Mouse (Mus musculus) megakaryocyte progenitor cell, adult 5-6 weeks (primary cell): ENCODE data around the gene Ndufa9. TPM values are rescaled to one million over a fixed set of nuclear protein-coding genes. Genes with fewer than 3 reads are reported as not detected.

Experiments
- ATAC-seq: replicated peaks from 2 replicates; pipeline ENCODE4 v1.8.0; 2016; ENCODE audit warnings: mild to moderate bottlenecking, moderate TSS enrichment, inconsistent platforms; ENCODE audit not compliant: poor library complexity
- total RNA-seq, 2 experiments: library from RNA; stranded (forward) in 1 of 2; stranded (reverse) in 1 of 2; fragments of 157-497, 149-512 nt in 1 of 2; fragments of 200-1000 nt in 1 of 2; gene quantifications; 2 replicates each; pipeline versions ENCODE4 v1.2.3 to v1.2.4; 2015 to 2017

The Ndufa9 gene
- total RNA-seq, 2 experiments from 2014 or later = 90.6 to 161 TPM

DNA sequence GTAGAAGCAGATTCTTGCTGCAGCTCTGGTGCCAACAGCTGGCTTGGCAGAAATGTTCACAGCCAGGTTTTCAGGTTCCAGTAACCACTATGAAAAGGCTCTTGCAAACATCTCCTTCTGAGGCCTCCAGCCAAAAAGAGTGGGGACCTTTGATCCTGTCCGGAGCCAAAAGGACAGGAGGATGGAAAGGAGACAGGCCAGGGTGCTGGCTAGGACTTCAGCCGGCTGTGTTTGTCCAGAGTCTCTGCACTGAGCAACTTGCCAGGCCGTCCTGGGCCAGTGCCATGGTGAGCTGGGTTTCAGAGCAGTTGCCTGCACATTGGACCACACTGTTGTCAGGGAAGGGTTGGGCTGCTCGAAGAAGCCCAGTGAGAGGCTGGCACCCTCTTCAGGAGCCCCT lies 76.6 kb downstream of the Ndufa9 start:
- no peak for ATAC-seq

Other genes starting within 250 kb of the Ndufa9 start
- not detected in 2 replicates for gene Kcna1, start 202.8 kb downstream of the Ndufa9 start, total RNA-seq (2015)
- not detected in 2 replicates for gene Kcna1, start 202.8 kb downstream of the Ndufa9 start, total RNA-seq (2017)
- gene Kcna6, start 108.5 kb downstream of the Ndufa9 start, total RNA-seq (2015) = not detected in 2 replicates
- not detected in 2 replicates for gene Kcna6, start 108.5 kb downstream of the Ndufa9 start, total RNA-seq (2017)
- not detected in 2 replicates for gene Akap3, start 4.0 kb upstream of the Ndufa9 start, total RNA-seq (2015)
- gene Akap3, start 4.0 kb upstream of the Ndufa9 start, total RNA-seq (2017) = not detected in 2 replicates
- 0.17 TPM in 1 of 2 replicates, not detected in the other for gene Dyrk4, start 72.7 kb upstream of the Ndufa9 start, total RNA-seq (2015)
- 0.88 TPM in 1 of 2 replicates, not detected in the other for gene Dyrk4, start 72.7 kb upstream of the Ndufa9 start, total RNA-seq (2017)
- gene Rad51ap1, start 90.5 kb upstream of the Ndufa9 start, total RNA-seq (2015) = 37.9 and 44.3 TPM in 2 replicates
- gene Rad51ap1, start 90.5 kb upstream of the Ndufa9 start, total RNA-seq (2017) = 137 and 188 TPM in 2 replicates
- gene D6Wsu163e, start 90.8 kb upstream of the Ndufa9 start, total RNA-seq (2015) = 33.7 and 52.4 TPM in 2 replicates
- 39.0 and 56.7 TPM in 2 replicates for gene D6Wsu163e, start 90.8 kb upstream of the Ndufa9 start, total RNA-seq (2017)
- not detected in 2 replicates for gene Fgf6, start 166.4 kb upstream of the Ndufa9 start, total RNA-seq (2015)
- gene Fgf6, start 166.4 kb upstream of the Ndufa9 start, total RNA-seq (2017) = not detected in 2 replicates
- not detected in 2 replicates for gene Fgf23, start 223.8 kb upstream of the Ndufa9 start, total RNA-seq (2015)
- not detected in 2 replicates for gene Fgf23, start 223.8 kb upstream of the Ndufa9 start, total RNA-seq (2017)